Mouse (Mus musculus) small intestine, adult 2 months (tissue): ENCODE measurements around the gene Sirt7.

Experiments used
- CTCF ChIP-seq: fragments of 200-500 bp; IDR thresholded peaks from 2 replicates; pipeline ENCODE4 v1.5.1; 2012; ENCODE audit warnings: low read depth, mild to moderate bottlenecking, control low read depth, inconsistent platforms, low read length, moderate library complexity, mixed read lengths; ENCODE audit not compliant: insufficient replicate concordance, insufficient read length; ENCODE audit errors: extremely low read depth
- POLR2A ChIP-seq: fragments of 200-500 bp; IDR thresholded peaks from 2 replicates; pipeline ENCODE4 v1.6.1; 2012; ENCODE audit warnings: low read depth, mild to moderate bottlenecking, control low read depth, inconsistent platforms, low read length, moderate library complexity

GRCm38 (mm10) chr11:120580871-120581331 lies 44.1 kb downstream of the Sirt7 start:
- TF ChIP-seq CTCF (no peak), POLR2A (no peak)
